Mouse (Mus musculus): ENCODE results near the gene Rhob.
"Not testable (repeated sequence)": the region's sequence is repeated elsewhere in the genome, so short reads cannot be mapped to it uniquely, and the experiment has no call there.

Gene Rhob

GRCm38 (mm10) chr12:8472051-8472450, 27.8 kb downstream of the Rhob start:
- no peak for DNase-seq

DNA sequence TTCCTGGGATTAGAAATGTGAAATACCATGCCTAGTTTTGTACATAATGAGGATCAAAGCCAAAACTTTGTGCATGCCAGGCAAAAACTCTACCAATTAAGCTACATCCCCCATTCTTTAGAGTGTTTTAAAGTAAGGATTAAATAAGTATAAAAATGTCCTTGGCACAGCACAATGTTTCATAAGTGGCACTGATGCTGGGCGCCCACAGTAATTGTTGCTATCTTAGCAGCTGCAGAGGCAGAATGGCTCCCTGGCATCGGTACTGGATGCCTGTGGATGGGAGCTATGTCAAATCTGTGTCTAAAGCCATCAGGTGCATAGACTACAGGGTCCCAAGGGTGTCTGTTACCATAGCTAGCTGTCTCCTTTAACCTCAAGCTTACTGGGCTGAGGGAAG, 28.8 kb downstream of the Rhob start:
- DNase-seq, result peak; percentile 50

DNA sequence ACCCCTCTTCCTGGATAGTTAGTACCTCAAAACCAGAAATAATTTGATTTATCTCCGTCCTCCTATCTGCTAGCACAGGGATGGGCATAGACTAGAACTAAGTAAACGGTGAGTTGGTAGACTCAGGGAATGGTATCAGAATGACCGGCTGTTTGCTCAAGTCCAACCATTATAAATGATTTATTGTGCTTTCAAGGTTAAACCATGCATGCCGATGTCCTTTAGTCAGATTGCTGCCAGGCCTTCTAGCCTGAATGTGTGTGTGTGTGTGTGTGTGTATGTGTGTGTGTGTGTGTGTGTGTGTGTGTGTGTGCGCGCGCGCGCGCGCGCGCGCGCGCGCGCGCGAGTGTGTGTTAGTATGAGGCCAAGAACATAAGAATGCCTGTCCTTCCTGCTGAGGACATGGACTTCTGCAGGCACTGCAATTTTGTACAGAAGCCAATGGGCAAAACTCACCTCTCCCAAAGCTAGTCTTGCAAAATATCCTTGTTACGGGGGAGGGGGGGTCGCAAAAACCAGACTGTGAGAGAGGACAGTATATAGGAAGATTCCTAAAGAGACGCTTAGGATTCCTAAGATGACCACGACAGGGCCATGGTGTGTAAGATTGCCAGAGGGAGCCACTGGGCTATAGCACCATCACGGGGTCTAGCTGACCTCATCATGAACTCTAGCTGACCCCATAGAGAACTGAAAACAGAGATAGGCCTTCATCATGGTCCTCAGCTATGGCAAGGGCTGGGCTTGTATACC, 29.9 kb downstream of the Rhob start:
- DNase-seq, result no peak

DNA sequence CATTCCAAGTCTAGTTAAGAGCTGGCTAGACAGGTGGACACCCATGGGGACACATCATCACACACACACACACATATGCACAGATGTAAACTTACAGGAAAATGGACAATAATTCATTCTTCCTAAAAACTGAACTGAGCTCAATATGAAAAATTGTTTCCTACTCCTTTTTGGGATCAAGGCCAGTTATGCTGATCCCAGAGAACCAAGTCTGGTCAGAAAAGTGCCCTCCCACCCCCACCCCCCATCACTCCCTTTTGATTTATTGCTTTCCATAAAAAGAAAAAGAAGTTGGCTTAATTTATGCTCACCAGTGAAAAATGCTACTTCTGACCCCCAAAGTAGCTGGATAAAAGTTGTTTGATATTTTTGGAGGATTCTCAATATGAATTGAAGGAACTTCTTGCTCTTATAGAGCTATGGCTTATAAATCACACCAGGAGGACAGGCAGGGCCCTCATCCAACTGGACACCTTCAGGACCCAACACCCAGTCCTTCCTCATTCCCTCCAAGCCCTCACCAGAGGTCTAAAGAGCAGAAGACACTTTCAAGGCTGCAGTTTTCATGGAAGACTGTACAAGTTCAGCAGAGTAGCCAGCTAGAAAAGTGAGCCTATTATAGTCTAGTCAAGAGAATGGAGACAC, 31.5 kb downstream of the Rhob start:
- no peak for DNase-seq

GRCm38 (mm10) chr12:8467029-8467924, 32.5 kb downstream of the Rhob start:
- DNase-seq, result peak; percentile 32

DNA sequence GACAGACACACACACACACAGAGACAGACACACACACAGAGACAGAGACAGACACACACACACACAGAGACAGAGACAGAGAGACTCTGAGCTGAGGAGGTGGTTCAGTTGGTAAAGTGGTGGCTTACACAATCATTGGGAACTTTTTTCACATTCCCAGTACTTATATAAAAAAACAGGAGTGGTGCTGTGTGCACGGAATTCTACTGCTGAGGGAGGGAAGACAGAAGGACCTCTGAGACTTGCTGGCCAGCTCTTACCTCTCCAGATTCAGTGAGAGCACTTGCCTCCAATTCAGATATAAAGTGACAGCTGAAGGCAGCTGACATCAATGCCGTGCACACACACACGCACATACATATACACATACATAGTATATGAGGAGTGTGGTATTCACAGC, 34.1 kb downstream of the Rhob start:
- DNase-seq, result no peak

GRCm38 (mm10) chr12:8464961-8465360, 34.8 kb downstream of the Rhob start:
- no peak for DNase-seq

DNA sequence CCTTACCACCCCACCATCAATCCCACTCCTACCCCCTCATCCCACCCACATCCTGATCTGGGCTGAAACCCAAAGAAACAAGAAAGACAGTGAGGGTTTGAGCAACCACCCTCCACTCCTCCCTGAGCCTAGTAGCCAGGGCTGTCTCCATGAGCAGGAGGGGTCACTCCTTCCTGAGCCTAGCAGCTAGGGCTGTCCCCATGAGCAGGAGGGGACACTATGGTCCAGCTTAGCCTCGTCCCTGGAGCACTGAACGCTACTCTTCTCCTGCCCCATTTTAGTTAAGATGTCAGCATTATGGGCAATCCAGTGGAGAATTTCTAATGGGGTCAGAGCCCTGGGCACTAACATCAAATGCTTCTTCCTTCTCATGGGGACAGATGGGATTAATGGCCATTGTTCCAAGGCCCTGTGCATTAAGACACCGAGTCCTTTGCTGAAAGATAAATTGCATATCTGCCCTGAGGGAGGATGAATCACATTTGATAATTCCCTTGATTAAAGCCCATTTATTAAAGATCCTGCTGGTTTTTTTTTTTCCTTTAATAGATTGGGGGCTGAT, 36.1 kb downstream of the Rhob start:
- DNase-seq, result no peak

- DNase-seq, result no peak
Measured at GRCm38 (mm10) chr12:8462533-8462932, 37.3 kb downstream of the Rhob start.

DNA sequence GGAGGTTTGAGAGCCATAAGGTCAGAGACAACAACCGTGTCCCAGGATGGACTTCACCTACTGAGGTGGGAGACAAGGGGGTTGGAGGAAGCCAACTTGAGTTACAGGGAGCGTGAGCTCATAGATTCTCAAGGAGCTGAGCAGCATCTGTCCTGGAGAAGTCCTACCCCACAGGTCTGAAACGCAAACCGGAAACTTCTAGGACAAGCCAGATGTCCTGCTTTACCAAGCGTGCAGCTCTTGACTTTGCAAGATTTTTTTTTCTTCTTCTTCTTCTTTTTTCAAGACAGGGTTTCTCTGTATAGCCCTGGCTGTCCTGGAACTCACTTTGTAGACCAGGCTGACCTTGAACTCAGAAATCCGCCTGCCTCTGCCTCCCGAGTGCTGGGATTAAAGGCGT, 38.2 kb downstream of the Rhob start:
- DNase-seq, result not testable (repeated sequence)

DNA sequence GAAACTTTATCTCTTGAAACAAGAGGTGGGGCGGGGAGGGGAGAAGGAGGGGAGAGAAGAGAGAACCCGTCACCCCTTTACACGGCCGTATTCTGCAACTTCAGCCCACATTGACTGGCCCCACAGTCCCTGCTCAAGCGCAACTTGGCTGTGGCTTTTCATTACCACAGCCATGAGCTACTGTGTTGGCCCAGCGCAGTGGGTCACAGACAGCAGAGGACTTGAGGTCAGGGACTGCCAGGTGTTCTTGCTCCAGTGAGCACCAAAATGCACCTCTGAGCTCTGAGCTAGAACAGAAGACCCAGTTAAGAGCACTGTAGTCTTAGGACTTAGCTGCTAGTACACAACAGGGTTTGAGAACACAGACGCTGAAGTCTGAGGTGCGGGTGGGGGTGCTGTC, 41.4 kb downstream of the Rhob start:
- DNase-seq, result no peak

GRCm38 (mm10) chr12:8457052-8457451, 42.8 kb downstream of the Rhob start:
- no peak for DNase-seq

DNA sequence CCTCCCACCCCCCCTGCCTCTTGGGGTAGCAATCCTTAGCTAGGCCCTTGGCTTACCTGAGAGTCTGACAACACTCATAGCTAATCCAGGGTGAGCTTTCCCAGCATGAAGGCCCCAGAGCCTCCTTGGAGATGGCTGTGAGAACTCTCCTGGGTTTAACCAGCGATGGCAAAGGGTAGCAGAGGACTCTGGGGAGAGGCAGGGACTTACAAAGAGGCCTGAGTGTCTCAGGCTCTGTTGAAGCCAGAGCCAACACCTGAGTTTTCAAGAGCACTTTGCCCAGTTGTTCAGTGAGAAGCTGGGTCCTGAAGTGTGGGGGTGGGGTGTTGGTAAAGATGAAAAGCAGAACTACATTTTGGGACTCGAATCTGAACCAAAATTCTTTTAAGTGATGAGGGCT, 44.8 kb downstream of the Rhob start:
- DNase-seq, result no peak

DNA sequence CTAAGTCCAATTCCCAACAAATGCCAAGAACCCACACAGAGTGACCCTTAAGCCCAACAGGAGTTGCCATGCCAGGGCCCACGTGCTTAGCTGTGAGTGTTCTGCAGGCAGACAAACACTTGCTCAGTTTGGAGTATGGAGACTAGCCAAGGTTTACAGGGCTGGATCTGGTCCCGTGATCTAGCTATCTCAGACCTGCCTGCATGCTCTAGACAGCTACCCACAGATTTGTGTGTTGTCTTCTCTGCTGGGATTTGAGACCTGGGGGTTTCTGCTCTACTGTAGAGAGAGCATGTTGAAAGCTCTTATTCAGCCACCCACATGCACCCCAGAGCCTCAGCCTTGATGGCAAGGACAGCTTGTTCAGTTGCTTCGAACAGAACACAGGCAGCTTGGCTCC, 45.3 kb downstream of the Rhob start:
- DNase-seq, result no peak

- DNase-seq, result no peak
Measured at GRCm38 (mm10) chr12:8452766-8453621, 46.8 kb downstream of the Rhob start.

- no peak for DNase-seq
Measured at GRCm38 (mm10) chr12:8451571-8452485, 48.0 kb downstream of the Rhob start.

GRCm38 (mm10) chr12:8450639-8451038, 49.2 kb downstream of the Rhob start:
- DNase-seq, result peak; percentile 59

DNA sequence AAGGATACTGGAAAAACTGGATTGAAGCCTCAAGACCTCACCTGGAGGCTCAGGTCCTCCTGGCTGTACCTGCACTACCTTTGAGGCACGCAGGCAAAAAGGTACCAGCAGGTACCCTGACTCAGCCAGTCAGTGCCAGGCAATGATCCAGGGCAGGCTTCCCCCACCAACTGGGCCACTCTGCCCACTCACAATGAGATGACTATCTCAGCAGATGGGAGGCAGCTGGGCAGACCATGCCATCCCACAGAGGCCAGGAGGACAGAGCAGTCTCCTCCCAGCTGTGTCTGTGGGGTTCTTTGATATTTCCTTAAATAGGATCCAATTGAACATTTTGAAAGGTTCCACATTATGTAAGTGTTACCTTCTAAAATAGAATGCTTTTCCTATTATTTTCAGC, 49.8 kb downstream of the Rhob start:
- DNase-seq, result peak; percentile 37
